ENCODE assay signal across 10 mouse cellular contexts in the genomic region with DNA sequence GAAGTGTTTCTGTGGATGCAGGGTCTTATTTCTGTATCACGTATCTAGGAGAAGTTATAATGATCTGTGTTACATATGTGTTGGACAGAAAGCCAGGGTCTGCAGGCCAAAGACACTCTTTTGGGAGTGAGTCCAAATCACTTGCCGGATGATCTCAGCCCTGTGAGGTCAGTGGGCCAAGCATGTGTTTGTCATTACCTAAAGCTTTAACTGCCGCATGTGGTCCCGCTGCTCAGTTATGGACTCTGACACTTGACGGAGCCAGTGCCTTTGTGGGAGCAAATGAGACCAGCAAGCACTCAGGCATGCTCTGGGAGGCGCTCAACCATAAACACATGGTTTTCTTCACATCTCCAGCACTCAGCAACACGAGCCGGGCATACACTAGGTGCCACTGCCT. TPM values are rescaled to one million over a fixed set of nuclear protein-coding genes. Genes with fewer than 3 reads are reported as not detected.
DNase-seq lines count a peak whose midpoint lies in the region; ATAC-seq and TF ChIP-seq lines count a peak whose summit lies in the region.
"Had no signal": no experiment of that assay in that cellular context is flagged by ENCODE, and none has a peak within 500 bp of the region (broad histone marks: within the 10 kb centered on the region; RNA-seq: fewer than 3 reads in every experiment).

No protein-coding gene starts in this region.

- no peaks in the 10 kb centered on the region for H3K36me3 ChIP-seq in heart, postnatal 0 days (replicated peaks; ENCODE audit: control insufficient read depth, insufficient read depth, low read length)
- H3K36me3 ChIP-seq in heart, embryonic 12.5 days, result no peaks in the 10 kb centered on the region

- no peaks in the 10 kb centered on the region for H3K27me3 ChIP-seq in heart, postnatal 0 days (ENCODE audit: control insufficient read depth, insufficient read depth, low read length)
- no peaks in the 10 kb centered on the region for H3K27me3 ChIP-seq in heart, embryonic 12.5 days (replicated peaks)

- no peak for TF ChIP-seq EP300 in heart, postnatal 0 days (IDR thresholded peaks at IDR 0.05; ENCODE audit: low read depth)

- no peak overlapping the region for H3K27ac ChIP-seq in heart, postnatal 0 days (ENCODE audit: low read depth)
- no peak overlapping the region for H3K27ac ChIP-seq in heart, embryonic 12.5 days (ENCODE audit: poor library complexity, severe bottlenecking)
- H3K27ac ChIP-seq in gastrocnemius, adult 2 months, result no peak overlapping the region

- H3K4me3 ChIP-seq in heart, postnatal 0 days (ENCODE audit: low read depth, low read length), result no peak overlapping the region
- no peak overlapping the region for H3K4me3 ChIP-seq in heart, embryonic 12.5 days
- H3K4me3 ChIP-seq in gastrocnemius, adult 2 months, result no peak overlapping the region
- H3K4me3 ChIP-seq: erythroblast, embryonic 14.5 days; myocyte had no signal

- WGBS in heart, postnatal 0 days, result 35% methylated on average over 8 of the region's 8 CpGs
- WGBS in heart, embryonic 12.5 days, result 41% methylated on average over 8 of the region's 8 CpGs

- no peak overlapping the region for H3K9ac ChIP-seq in heart, postnatal 0 days (replicated peaks; ENCODE audit: low read depth, low read length)
- no peak overlapping the region for H3K9ac ChIP-seq in heart, embryonic 12.5 days

- 0 out of 2 replicates have a peak, but pooled peaks have one; percentile 55 for ATAC-seq in heart, postnatal 0 days (ENCODE audit: insufficient read depth, low read depth)
- ATAC-seq in heart, embryonic 12.5 days (ENCODE audit: insufficient number of reproducible peaks, low FRiP score), result no peak

- intact Hi-C loops in gastrocnemius, adult 2 months (cut with DNase I), result no loop called here

- peaks cover 9% of the 10 kb centered on the region for H3K4me1 ChIP-seq in heart, postnatal 0 days (ENCODE audit: control insufficient read depth, insufficient read depth)
- peaks cover 9% of the 10 kb centered on the region for H3K4me1 ChIP-seq in heart, embryonic 12.5 days (replicated peaks)

- no peaks in the 10 kb centered on the region for H3K9me3 ChIP-seq in heart, postnatal 0 days (replicated peaks; ENCODE audit: control insufficient read depth, low read length)
- no peaks in the 10 kb centered on the region for H3K9me3 ChIP-seq in heart, embryonic 12.5 days (replicated peaks)

- DNase-seq in heart, postnatal 0 days (ENCODE audit: low spot score), result no peak
- peak; percentile 63 for DNase-seq in NIH3T3 (ENCODE audit: low read depth)
- peak; percentile 52 for DNase-seq in gastrocnemius, adult 2 months
- DNase-seq in kidney, postnatal 4 days, result peak; percentile 28 to 60
- DNase-seq in frontal cortex, postnatal 25 days (ENCODE audit: low spot score in 2 of 2), result no peak
- DNase-seq in thymus, postnatal 36 days, result no peak
- no peak for DNase-seq in spleen, postnatal 4 days (ENCODE audit: low spot score in 2 of 2)

- TF ChIP-seq CTCF in heart, postnatal 0 days (IDR thresholded peaks at IDR 0.05; ENCODE audit: low read depth), result no peak
- peak; percentile 19; the same call in 1 of the 2 replicates for TF ChIP-seq CTCF in gastrocnemius, adult 2 months (IDR thresholded peaks at IDR 0.05)

- H3K4me2 ChIP-seq in heart, postnatal 0 days (ENCODE audit: low read depth, low read length), result no peak overlapping the region
- H3K4me2 ChIP-seq in heart, embryonic 12.5 days, result no peak overlapping the region

RNA-seq across cellular contexts. Expression of a gene that starts 45.8 kb away (rescaled TPM):
- total RNA-seq in heart, postnatal 0 days (2014; rRNA removed; ENCODE audit: low replicate concordance), result 0.11 and 0.66 TPM in 2 replicates
- 0.33 TPM in 2 replicates for polyA plus RNA-seq in heart, postnatal 0 days (2015; fragmentation: Nextera tagmentation; extraction: Ambion mirVana)
- polyA plus RNA-seq in heart, embryonic 12.5 days (2016; fragmentation: Nextera tagmentation; extraction: Ambion mirVana), result 0.84 and 0.86 TPM in 2 replicates
- under 1 TPM in 1 of 2 experiments, not detected in 1; 0.25 TPM for total RNA-seq in gastrocnemius, adult 2 months (2021)
- polyA plus RNA-seq: erythroblast, embryonic 14.5 days had no signal

Comparison
In these comparisons a context has a peak if more than half of its experiments do, and no peak if none do; other contexts are left out.
1. DNase-seq: peak in NIH3T3 (single experiment), gastrocnemius, adult 2 months (single experiment) and kidney, postnatal 4 days (2 of 2); none in heart, postnatal 0 days (single experiment), frontal cortex, postnatal 25 days (0 of 2), thymus, postnatal 36 days (0 of 2) and spleen, postnatal 4 days (0 of 2).